Mouse (Mus musculus) forebrain, embryonic 15.5 days (tissue): ENCODE measurements at regions not wholly inside any gene's neighbourhood (a gene's known extent, or its start where the extent isn't known, plus 50 kb on each side); places are given as distances from the start of the nearest gene placed in this dataset.
"Not testable (repeated sequence)": the region's sequence is repeated elsewhere in the genome, so short reads cannot be mapped to it uniquely, and the experiment has no call there.

Experiments
- ATAC-seq: fragments of 200-750 bp; cut with Nextera tagmentation; replicated peaks from 2 replicates; pipeline ENCODE4 v1.8.0; 2017; ENCODE audit warnings: mild to moderate bottlenecking, moderate TSS enrichment, moderate library complexity
- H3K27ac ChIP-seq: fragments of 300-500 bp; sonication (generic); replicated peaks from 2 replicates; pipeline ENCODE4 v1.5.1; 2015; ENCODE audit warnings: mild to moderate bottlenecking, inconsistent platforms
- H3K27me3 ChIP-seq: fragments of 300-500 bp; sonication (generic); 2 replicates; pipeline ENCODE4 v1.6.1; 2015; ENCODE audit warnings: inconsistent platforms
- H3K36me3 ChIP-seq: fragments of 300-500 bp; sonication (generic); 2 replicates; pipeline ENCODE4 v1.6.1; 2015; ENCODE audit warnings: mild to moderate bottlenecking, inconsistent platforms
- H3K4me1 ChIP-seq: fragments of 300-500 bp; sonication (generic); 2 replicates; pipeline ENCODE4 v1.6.1; 2015; ENCODE audit warnings: inconsistent platforms
- H3K4me2 ChIP-seq: fragments of 300-500 bp; sonication (generic); replicated peaks from 2 replicates; pipeline ENCODE4 v1.6.1; 2015; ENCODE audit warnings: mild to moderate bottlenecking, inconsistent platforms
- H3K4me3 ChIP-seq: fragments of 300-500 bp; sonication (generic); 2 replicates; pipeline ENCODE4 v1.5.1; 2015; ENCODE audit warnings: mild to moderate bottlenecking, inconsistent platforms
- H3K9ac ChIP-seq: fragments of 300-500 bp; sonication (generic); replicated peaks from 2 replicates; pipeline ENCODE4 v1.6.1; 2015; ENCODE audit warnings: mild to moderate bottlenecking, inconsistent platforms
- H3K9me3 ChIP-seq: fragments of 300-500 bp; sonication (generic); 2 replicates; pipeline ENCODE4 v1.6.1; 2016; ENCODE audit warnings: inconsistent platforms
- WGBS: fragments of 180-500 bp; shearing (Covaris S2); methylation state at CpG from one replicate; pipeline ENCODE4 v1.1.7; 2015; ENCODE audit warnings: mixed read lengths; 5-methylcytosine and 5-hydroxymethylcytosine counted together

DNA sequence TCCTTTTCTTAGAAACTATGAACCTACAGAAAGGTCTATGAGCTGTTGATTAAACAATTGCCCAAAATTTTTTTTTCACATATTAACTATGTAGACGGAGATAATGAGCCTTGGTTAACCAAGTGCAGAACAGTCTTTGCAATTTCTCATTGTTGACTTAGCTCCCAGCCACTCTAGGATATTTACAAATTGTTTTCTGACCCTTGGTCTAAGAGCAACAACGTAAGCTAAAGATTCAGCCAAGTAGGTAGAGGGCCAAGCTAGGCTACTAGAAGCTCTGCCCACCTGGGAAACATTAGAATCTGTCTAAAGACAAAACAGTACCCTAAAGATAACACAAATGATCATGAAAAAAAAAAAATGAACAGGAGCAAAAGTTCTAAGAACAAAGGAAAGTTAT is 67.5 kb upstream of the Map9 start:
- Histone ChIP-seq H3K4me3 (no peak overlapping the region), H3K4me1 (no peaks in the 10 kb centered on the region), H3K9ac (no peak overlapping the region), H3K4me2 (no peak overlapping the region), H3K27me3 (no peaks in the 10 kb centered on the region), H3K36me3 (no peaks in the 10 kb centered on the region), H3K27ac (no peak overlapping the region), H3K9me3 (no peaks in the 10 kb centered on the region)
- WGBS, result 87% methylated on average over 2 of the region's 2 CpGs
- ATAC-seq, result no peak

DNA sequence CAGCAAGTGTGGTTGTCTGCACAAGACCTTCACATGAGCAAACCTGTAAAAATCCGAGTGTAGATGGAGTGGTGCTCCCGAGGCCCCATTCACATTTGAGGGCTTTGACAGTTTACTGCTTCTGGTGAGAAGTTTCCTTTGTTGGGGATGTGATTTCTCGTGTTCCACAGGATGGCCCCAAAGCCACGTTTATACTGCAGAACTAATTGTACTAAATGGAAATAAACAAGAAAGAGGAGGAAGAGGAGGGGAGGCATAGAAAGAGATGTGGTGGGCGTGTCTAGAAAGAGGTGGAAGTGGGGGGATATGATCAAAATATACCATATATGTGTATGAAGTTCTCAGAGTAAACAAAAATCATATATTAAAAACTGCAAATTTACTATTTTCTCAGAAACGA is 68.8 kb upstream of the Map9 start:
- Histone ChIP-seq H3K36me3 (no peaks in the 10 kb centered on the region), H3K4me3 (no peak overlapping the region), H3K4me2 (no peak overlapping the region), H3K9ac (no peak overlapping the region), H3K9me3 (no peaks in the 10 kb centered on the region), H3K4me1 (no peaks in the 10 kb centered on the region), H3K27me3 (no peaks in the 10 kb centered on the region), H3K27ac (no peak overlapping the region)
- WGBS, result 82% methylated on average over 6 of the region's 6 CpGs
- ATAC-seq, result no peak

DNA sequence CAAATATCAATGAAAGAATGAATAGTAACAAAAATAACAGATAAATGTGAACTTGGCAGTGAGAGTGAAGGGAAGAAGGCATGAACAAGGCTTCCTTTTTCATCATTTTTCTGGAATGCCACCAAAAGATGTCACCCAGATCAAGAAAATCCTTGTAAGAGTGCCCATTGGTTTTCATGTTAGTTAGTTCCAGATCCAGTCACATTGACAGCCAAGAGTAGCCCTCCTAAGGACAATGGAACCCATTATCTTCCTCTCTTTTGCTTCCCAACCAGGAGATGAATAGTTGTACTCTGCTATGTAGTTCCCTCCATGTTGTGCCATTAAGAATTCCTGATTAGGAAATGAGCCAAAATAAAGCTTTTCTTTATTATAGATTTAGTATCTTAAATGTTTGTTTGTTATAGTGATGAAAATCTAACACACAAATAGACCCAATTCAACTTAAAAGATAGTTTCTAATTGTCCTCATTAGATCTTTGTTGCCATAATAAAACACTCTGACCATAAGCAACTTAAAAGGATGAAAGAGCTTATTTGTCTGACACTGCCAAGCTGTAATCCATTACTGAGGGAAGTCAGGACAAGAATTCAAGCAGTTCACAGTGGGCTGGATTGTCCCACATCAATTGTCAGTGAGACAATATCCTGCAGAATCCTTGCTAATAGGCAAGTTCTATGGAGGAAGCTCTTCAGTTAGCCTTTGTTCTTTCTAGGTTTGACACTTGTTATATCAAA is 80.7 kb upstream of the Map9 start:
- ATAC-seq, result no peak
- Histone ChIP-seq H3K4me1 (peaks cover 17% of the 10 kb centered on the region), H3K36me3 (no peaks in the 10 kb centered on the region), H3K9ac (no peak overlapping the region), H3K9me3 (no peaks in the 10 kb centered on the region), H3K27ac (no peak overlapping the region), H3K4me2 (no peak overlapping the region), H3K4me3 (no peak overlapping the region), H3K27me3 (no peaks in the 10 kb centered on the region)

DNA sequence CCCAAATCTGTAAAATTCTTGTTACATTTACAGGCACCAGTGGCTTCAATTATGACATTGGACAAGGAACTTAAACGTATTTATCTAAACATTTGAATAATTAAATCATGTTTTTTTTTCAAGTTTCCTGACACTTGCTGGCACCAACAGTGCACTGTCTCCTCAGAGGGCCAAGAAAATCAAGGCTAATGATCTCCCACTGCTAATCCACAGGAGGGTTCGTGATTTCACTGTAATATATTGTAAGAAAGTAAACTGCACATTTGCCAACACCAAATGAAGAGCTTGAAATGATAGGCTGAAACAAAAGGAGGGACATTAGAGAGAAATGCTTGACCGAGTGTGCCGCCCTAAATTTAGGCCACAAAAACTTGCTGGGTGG is 82.0 kb upstream of the Map9 start:
- peak; percentile 61; the same call in 1 of the 2 replicates for ATAC-seq
- Histone ChIP-seq H3K9me3 (no peaks in the 10 kb centered on the region), H3K36me3 (no peaks in the 10 kb centered on the region), H3K9ac (no peak overlapping the region), H3K4me2 (no peak overlapping the region), H3K27me3 (no peaks in the 10 kb centered on the region), H3K4me3 (no peak overlapping the region), H3K4me1 (peaks cover 17% of the 10 kb centered on the region), H3K27ac (peak overlapping the region; percentile 76; the same call in 1 of the 2 replicates)
- WGBS, result 39% methylated on average over 4 of the region's 4 CpGs

DNA sequence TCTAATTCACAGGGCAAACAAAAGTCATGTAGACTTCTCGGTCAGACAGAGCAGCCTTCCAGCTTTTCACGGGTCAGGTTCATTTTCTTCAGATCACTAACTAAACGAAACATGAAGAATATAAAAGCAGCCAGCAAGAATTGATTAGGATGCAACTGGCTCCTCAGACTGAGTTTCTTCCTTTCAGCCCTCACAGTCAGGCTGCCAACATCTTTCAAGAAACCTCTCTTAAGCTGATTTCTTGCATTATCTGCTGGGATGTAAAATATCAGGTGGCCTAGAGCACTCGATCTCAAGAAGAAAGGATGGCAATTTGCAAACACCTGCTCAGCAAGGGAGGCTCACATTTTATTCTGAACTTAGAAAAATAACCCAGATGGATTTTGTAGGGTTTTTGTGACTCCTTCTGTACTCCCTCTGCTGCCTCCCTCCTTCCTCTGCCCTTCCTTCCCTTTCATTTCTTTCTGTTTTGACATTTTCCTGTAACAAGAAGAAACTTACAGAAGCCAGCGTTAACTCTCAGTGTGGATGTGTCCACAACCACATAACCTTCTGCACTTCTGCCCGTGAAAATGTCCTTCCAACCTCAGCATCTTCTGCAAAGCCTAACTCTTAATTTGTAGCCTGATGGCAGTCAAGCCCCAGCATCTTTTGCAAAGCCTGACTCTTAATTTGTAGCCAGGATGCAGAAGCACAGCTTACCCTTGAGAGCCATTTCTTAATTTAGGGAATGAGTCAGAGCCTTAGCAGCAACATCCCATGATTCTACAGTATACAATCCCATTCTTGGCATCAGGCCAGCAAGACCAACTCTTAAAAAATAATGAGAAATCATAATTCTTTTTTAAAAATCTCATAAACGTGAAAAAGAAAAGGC is 82.7 kb upstream of the Map9 start:
- Histone ChIP-seq H3K9ac (no peak overlapping the region), H3K4me3 (no peak overlapping the region), H3K9me3 (no peaks in the 10 kb centered on the region), H3K27me3 (no peaks in the 10 kb centered on the region), H3K27ac (peak overlapping the region; percentile 76), H3K4me2 (no peak overlapping the region), H3K4me1 (peaks cover 17% of the 10 kb centered on the region), H3K36me3 (no peaks in the 10 kb centered on the region)
- ATAC-seq, result peak; percentile 79
- WGBS, result 41% methylated on average over 7 of the region's 7 CpGs

DNA sequence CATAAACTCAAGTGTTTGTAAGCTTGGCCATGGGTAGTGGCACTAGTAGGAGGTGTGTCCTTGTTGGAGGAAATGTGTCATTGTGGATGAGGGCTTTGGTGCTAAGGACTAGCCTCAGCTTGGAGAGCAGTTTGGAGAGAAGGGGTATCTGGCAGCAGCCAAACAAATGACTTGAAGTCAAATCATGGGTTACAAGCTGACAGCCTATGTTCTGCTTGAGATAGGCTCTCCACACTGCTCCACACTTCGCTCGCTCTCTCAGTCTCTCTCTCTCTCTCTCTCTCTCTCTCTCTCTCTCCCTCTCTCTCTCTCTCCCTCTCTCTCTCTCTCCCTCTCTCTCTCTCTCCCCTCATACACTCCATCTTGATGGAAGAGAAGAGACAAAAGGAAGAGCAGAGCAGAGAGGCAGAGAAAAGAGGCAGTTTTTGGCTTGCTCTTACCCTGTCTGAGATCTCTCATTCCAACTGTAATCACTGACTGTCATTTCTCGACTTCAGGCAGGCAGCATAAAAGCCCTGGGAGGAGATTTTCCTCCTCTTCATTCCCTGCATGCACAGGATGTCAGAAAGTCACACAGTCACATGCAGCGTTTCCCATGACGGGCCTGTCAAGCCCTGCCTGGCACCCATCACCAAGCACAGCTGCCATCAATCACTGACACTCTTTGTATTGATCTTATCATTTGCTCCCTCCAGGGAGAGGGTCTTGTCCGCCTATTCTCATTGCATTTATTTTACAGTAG is 83.5 kb upstream of the Map9 start:
- WGBS, result 48% methylated on average over 6 of the region's 6 CpGs
- no peak overlapping the region for H3K4me2 ChIP-seq

DNA sequence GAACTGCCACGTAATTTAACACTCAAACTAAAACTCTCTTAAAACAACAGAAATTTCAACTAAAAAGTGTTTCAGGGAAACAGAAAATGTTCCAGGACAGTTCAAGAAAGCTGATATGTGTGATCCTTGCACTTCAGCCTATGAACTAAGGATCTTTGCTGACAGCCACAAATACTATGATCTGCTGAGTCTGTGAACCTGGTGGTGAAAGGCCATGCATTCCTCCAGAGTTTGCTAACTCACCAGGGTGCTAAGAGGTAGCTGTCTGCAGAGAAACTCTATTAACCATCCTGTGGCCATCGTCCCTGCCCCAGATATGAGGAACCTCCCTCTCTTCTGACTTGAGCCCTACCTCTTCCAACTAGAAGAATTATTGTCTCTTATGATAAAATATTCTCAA is 84.3 kb upstream of the Map9 start:
- 92% methylated on average over 2 of the region's 2 CpGs for WGBS
- not testable (repeated sequence) for H3K27me3 ChIP-seq, H3K36me3 ChIP-seq, H3K4me3 ChIP-seq, H3K9ac ChIP-seq, H3K4me2 ChIP-seq, ATAC-seq, H3K9me3 ChIP-seq
- Histone ChIP-seq H3K4me1 (peaks cover 17% of the 10 kb centered on the region), H3K27ac (peak overlapping the region; percentile 76; the same call in 1 of the 2 replicates)

More for the DNA sequence above, 83.5 kb upstream of the Map9 start:
- H3K27me3 ChIP-seq, result no peaks in the 10 kb centered on the region
- H3K4me3 ChIP-seq, result no peak overlapping the region
- H3K9ac ChIP-seq, result no peak overlapping the region
- H3K27ac ChIP-seq, result peak overlapping the region; percentile 76
- no peaks in the 10 kb centered on the region for H3K9me3 ChIP-seq
- ATAC-seq, result peak; percentile 76
- peaks cover 17% of the 10 kb centered on the region for H3K4me1 ChIP-seq
- no peaks in the 10 kb centered on the region for H3K36me3 ChIP-seq

DNA sequence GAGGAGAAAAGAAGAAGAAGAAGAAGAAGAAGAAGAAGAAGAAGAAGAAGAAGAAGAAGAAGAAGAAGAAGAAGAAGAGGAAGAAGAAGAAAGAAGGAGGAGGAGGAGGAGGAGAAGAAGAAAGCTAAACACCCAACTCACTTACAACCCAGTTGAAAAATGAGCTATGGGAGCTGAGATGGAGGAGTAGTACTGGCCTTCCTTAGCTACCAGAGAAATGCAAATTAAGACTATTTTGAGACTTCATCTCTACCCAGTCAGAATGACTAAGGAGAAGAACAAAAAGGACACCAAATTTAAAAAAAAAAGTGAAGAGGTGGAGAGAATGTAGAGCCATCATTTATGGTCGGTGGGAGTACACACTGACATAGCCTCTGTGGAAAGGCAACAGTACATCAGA is 85.9 kb upstream of the Map9 start:
- Histone ChIP-seq H3K4me1 (peaks cover 17% of the 10 kb centered on the region), H3K9me3 (peaks cover 6% of the 10 kb centered on the region; the same call in 1 of the 2 replicates), H3K27me3 (no peaks in the 10 kb centered on the region), H3K4me2 (no peak overlapping the region), H3K27ac (no peak overlapping the region), H3K36me3 (no peaks in the 10 kb centered on the region), H3K4me3 (no peak overlapping the region), H3K9ac (no peak overlapping the region)
- 93% methylated on average over 1 of the region's 1 CpGs for WGBS
- no peak for ATAC-seq

DNA sequence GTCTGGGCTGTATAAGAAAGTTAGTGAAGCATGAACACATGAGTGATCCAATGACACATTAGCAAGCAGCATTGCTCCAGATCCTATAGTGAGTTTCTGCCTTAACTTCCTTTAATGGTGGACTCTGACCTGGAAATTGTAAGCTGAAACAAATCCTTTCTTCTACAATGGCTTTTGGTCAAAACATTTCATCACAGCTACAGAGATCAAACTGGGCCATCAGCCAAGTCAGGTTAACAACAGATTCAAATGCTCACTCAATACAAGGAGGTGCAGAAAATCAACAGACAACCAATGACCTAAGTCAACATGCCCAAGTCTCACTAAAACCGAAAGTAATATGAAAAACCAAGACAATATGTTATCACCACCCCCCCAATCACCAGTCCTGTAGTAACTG is 91.9 kb upstream of the Map9 start:
- H3K4me1 ChIP-seq, result no peaks in the 10 kb centered on the region
- no peak overlapping the region for H3K9ac ChIP-seq
- no peaks in the 10 kb centered on the region for H3K36me3 ChIP-seq
- 89% methylated on average over 1 of the region's 1 CpGs for WGBS
- no peak overlapping the region for H3K27ac ChIP-seq
- no peak for ATAC-seq
- H3K9me3 ChIP-seq, result peaks cover 6% of the 10 kb centered on the region; the same call in 1 of the 2 replicates
- H3K4me3 ChIP-seq, result no peak overlapping the region
- no peaks in the 10 kb centered on the region for H3K27me3 ChIP-seq
- H3K4me2 ChIP-seq, result no peak overlapping the region

DNA sequence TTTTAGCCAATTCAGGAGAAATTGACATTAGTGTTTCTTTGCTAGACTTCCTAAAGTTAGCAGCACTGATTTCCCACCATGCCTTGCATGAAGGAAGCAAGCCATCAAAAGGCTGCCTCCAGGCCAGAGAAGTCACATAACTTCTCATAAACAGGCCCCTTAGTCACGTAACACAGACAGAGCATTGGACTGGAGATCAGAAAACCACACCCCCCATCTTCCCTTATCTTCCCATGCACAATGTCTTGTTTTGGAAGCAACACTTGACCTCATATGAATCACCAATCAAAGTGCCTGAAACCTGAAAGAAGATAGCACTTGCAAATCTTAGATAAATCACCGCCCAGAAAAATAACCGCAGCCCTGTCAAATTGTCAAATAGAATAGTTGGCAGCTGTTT is 95.9 kb upstream of the Map9 start:
- Histone ChIP-seq H3K4me1 (no peaks in the 10 kb centered on the region), H3K27ac (no peak overlapping the region), H3K4me2 (no peak overlapping the region), H3K9ac (no peak overlapping the region), H3K4me3 (no peak overlapping the region), H3K27me3 (no peaks in the 10 kb centered on the region), H3K36me3 (no peaks in the 10 kb centered on the region), H3K9me3 (no peaks in the 10 kb centered on the region)
- ATAC-seq, result no peak
- WGBS, result 87% methylated on average over 3 of the region's 3 CpGs

DNA sequence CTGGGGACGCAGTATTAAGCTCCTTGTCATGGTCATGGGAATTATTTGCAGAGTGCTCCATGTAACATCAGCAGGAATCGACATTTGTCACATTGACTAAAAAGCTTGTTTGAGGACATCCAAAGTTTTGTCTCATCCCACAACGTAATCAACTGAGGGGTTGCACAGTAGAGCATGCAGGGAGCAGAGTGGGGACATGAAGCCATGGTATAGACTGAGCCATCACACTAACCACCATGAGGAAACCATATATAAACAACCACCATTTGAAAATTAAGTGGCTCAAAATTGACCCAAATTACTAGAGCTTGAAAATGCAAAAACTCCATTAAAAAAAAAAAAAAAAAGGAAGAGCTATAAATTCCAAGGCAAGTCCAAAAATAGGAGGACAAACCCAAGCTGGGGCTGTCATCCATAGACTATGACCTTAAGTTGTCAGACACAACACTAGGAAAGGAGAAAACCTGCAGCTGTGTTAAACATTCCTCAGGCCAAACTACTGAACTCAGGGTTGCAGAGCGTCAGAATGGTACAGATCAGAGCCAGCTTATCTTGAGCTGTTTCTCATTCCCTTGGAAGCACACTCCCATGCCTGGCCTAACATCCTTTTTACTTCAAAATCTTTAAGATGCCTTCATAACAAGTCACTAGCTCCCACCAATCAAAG is 97.7 kb upstream of the Map9 start:
- WGBS, result 85% methylated on average over 4 of the region's 4 CpGs
- Histone ChIP-seq H3K4me1 (no peaks in the 10 kb centered on the region), H3K4me3 (no peak overlapping the region), H3K27ac (no peak overlapping the region), H3K36me3 (no peaks in the 10 kb centered on the region), H3K9me3 (no peaks in the 10 kb centered on the region), H3K27me3 (no peaks in the 10 kb centered on the region), H3K9ac (no peak overlapping the region), H3K4me2 (no peak overlapping the region)
- no peak for ATAC-seq
